Mouse (Mus musculus) cerebellum, postnatal 36 days (tissue): Measurements from ENCODE around the gene Tnk1.

Experiments
- DNase-seq, 2 experiments: peaks; one replicate each; pipeline ENCODE4 v3.0.0; 2021 to 2022; ENCODE audit warnings: mixed read lengths in 2 of 2

The Tnk1 gene

DNA sequence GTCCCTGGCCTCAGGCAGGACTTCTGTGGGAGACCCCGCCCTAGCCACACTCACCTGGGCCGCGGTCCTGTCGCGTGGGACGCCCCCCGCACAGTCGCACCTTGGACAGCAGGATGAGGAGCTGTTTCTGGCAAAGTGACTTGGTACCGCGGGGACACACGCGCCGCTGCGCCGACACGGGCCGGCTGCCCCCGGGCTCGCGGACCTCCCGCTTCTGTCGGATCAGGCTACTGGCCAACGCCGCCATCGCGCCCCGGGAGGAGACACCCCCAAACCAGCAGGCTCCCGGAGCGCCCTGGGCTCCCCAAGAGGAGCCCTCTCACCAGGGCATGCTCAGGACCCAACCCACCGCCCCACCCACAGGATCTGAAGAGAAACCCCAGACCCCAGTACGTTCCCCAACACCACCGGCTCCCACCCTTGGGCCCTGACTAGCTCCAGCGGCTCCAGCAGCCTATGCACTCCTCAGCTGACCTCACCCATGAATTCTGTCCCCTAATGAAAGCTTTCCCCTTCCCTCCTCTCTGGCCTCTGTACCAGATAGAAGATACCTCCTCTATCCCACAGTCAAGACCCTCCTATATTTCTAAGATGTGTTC lies 57.1 kb downstream of the Tnk1 start, which contains the start of gene Fgf11:
TSS of gene Fgf11 (minus strand) at position 479 of the 599 bp plus-strand sequence.
- DNase-seq: no peak
